Mouse (Mus musculus) neural tube, embryonic 12.5 days (tissue): ENCODE results near the gene Efnb1. TPM values are rescaled to one million over a fixed set of nuclear protein-coding genes. Genes with fewer than 3 reads are reported as not detected.
A peak's percentile ranks its signal among the peaks of the same experiment; 100 is the strongest.

Experiments
- ATAC-seq: fragments of 200-750 bp; cut with Nextera tagmentation; 2 replicates; pipeline ENCODE4 v1.8.0; 2017; ENCODE audit warnings: low read depth, mild to moderate bottlenecking, moderate TSS enrichment, moderate library complexity; ENCODE audit not compliant: low FRiP score
- H3K27ac ChIP-seq: fragments of 300-500 bp; sonication (generic); 2 replicates; pipeline ENCODE4 v1.5.1; 2016
- H3K27me3 ChIP-seq: fragments of 300-500 bp; sonication (generic); replicated peaks from 2 replicates; pipeline ENCODE4 v1.6.1; 2016; ENCODE audit warnings: mild to moderate bottlenecking
- H3K36me3 ChIP-seq: fragments of 300-500 bp; sonication (generic); 2 replicates; pipeline ENCODE4 v1.6.1; 2016; ENCODE audit warnings: mild to moderate bottlenecking
- H3K4me1 ChIP-seq: fragments of 300-500 bp; sonication (generic); 2 replicates; pipeline ENCODE4 v1.6.1; 2016
- H3K4me2 ChIP-seq: fragments of 300-500 bp; sonication (generic); replicated peaks from 2 replicates; pipeline ENCODE4 v1.6.1; 2016; ENCODE audit warnings: mild to moderate bottlenecking
- H3K4me3 ChIP-seq: fragments of 300-500 bp; sonication (generic); 2 replicates; pipeline ENCODE4 v1.5.1; 2016
- H3K9ac ChIP-seq: fragments of 300-500 bp; sonication (generic); 2 replicates; pipeline ENCODE4 v1.6.1; 2016; ENCODE audit warnings: mild to moderate bottlenecking
- H3K9me3 ChIP-seq: fragments of 300-500 bp; sonication (generic); 2 replicates; pipeline ENCODE4 v1.6.1; 2016; ENCODE audit warnings: mild to moderate bottlenecking
- WGBS: fragments of 180-500 bp; shearing (Covaris S2); methylation state at CpG from one replicate; pipeline ENCODE4 v1.1.7; 2016; 5-methylcytosine and 5-hydroxymethylcytosine counted together
- polyA plus RNA-seq: library from polyadenylated mRNA; unstranded; fragments of >200 nt; fragmentation: Nextera tagmentation; extraction: Ambion mirVana; gene quantifications from 2 replicates; pipeline ENCODE4 v1.2.1, GENCODE M21; 2016

The Efnb1 gene
- polyA plus RNA-seq, 1 experiment from 2014 or later, result 58.0 TPM

GRCm38 (mm10) chrX:99141900-99142299, 6.0 kb downstream of the Efnb1 start:
- H3K9ac ChIP-seq, result no peak overlapping the region
- no peaks in the 10 kb centered on the region for H3K9me3 ChIP-seq
- H3K4me2 ChIP-seq, result peak overlapping the region; percentile 71
- peaks cover 34% of the 10 kb centered on the region for H3K4me1 ChIP-seq
- H3K27ac ChIP-seq, result no peak overlapping the region
- peaks cover 17% of the 10 kb centered on the region for H3K36me3 ChIP-seq
- ATAC-seq, result no peak
- H3K27me3 ChIP-seq, result no peaks in the 10 kb centered on the region
- H3K4me3 ChIP-seq, result no peak overlapping the region

- peaks cover 36% of the 10 kb centered on the region for H3K36me3 ChIP-seq
- H3K4me3 ChIP-seq, result no peak overlapping the region
- H3K4me1 ChIP-seq, result peaks cover 37% of the 10 kb centered on the region
- no peaks in the 10 kb centered on the region for H3K27me3 ChIP-seq
- no peak overlapping the region for H3K4me2 ChIP-seq
- H3K27ac ChIP-seq, result no peak overlapping the region
- no peak overlapping the region for H3K9ac ChIP-seq
- H3K9me3 ChIP-seq, result no peaks in the 10 kb centered on the region
- ATAC-seq, result no peak
- 84% methylated on average over 7 of the region's 7 CpGs for WGBS
Observed at GRCm38 (mm10) chrX:99145561-99145960, 9.6 kb downstream of the Efnb1 start.

GRCm38 (mm10) chrX:99148061-99148905, 12.4 kb downstream of the Efnb1 start:
- Histone ChIP-seq H3K9me3 (no peaks in the 10 kb centered on the region), H3K9ac (no peak overlapping the region), H3K27ac (no peak overlapping the region), H3K36me3 (peaks cover 36% of the 10 kb centered on the region), H3K4me3 (no peak overlapping the region), H3K27me3 (no peaks in the 10 kb centered on the region), H3K4me2 (no peak overlapping the region), H3K4me1 (peaks cover 31% of the 10 kb centered on the region)
- 54% methylated on average over 10 of the region's 11 CpGs for WGBS
- no peak for ATAC-seq

GRCm38 (mm10) chrX:99149047-99149446, 13.1 kb downstream of the Efnb1 start:
- 76% methylated on average over 7 of the region's 7 CpGs for WGBS

GRCm38 (mm10) chrX:99149900-99150299, 14.0 kb downstream of the Efnb1 start:
- no peak for ATAC-seq
- Histone ChIP-seq H3K27me3 (no peaks in the 10 kb centered on the region), H3K27ac (no peak overlapping the region), H3K36me3 (peaks cover 36% of the 10 kb centered on the region), H3K9me3 (no peaks in the 10 kb centered on the region), H3K4me3 (no peak overlapping the region), H3K4me2 (no peak overlapping the region), H3K4me1 (peaks cover 34% of the 10 kb centered on the region), H3K9ac (no peak overlapping the region)
- 71% methylated on average over 2 of the region's 2 CpGs for WGBS

More at GRCm38 (mm10) chrX:99149047-99149446, 13.1 kb downstream of the Efnb1 start:
- peaks cover 36% of the 10 kb centered on the region for H3K36me3 ChIP-seq
- H3K4me1 ChIP-seq, result peaks cover 33% of the 10 kb centered on the region
- H3K27ac ChIP-seq, result no peak overlapping the region
- no peak for ATAC-seq
- H3K9me3 ChIP-seq, result no peaks in the 10 kb centered on the region
- H3K4me3 ChIP-seq, result no peak overlapping the region
- no peak overlapping the region for H3K4me2 ChIP-seq
- H3K27me3 ChIP-seq, result no peaks in the 10 kb centered on the region
- H3K9ac ChIP-seq, result no peak overlapping the region

- H3K27ac ChIP-seq, result no peak overlapping the region
- WGBS, result 61% methylated on average over 3 of the region's 3 CpGs
Observed at GRCm38 (mm10) chrX:99150712-99151111, 14.8 kb downstream of the Efnb1 start.

GRCm38 (mm10) chrX:99151434-99151833, 15.5 kb downstream of the Efnb1 start:
- WGBS, result 79% methylated on average over 4 of the region's 4 CpGs
- Histone ChIP-seq H3K27me3 (no peaks in the 10 kb centered on the region; the same call in 1 of the 2 replicates), H3K4me3 (no peak overlapping the region), H3K9ac (no peak overlapping the region), H3K4me1 (peaks cover 34% of the 10 kb centered on the region), H3K36me3 (peaks cover 24% of the 10 kb centered on the region), H3K4me2 (no peak overlapping the region), H3K27ac (no peak overlapping the region), H3K9me3 (no peaks in the 10 kb centered on the region)
- ATAC-seq, result no peak

More at GRCm38 (mm10) chrX:99150712-99151111, 14.8 kb downstream of the Efnb1 start:
- Histone ChIP-seq H3K36me3 (peaks cover 31% of the 10 kb centered on the region), H3K4me2 (no peak overlapping the region), H3K4me1 (peaks cover 34% of the 10 kb centered on the region), H3K9ac (no peak overlapping the region), H3K4me3 (no peak overlapping the region), H3K27me3 (no peaks in the 10 kb centered on the region), H3K9me3 (no peaks in the 10 kb centered on the region)
- ATAC-seq, result no peak

- H3K27ac ChIP-seq, result no peak overlapping the region; the same call in 1 of the 2 replicates
- H3K36me3 ChIP-seq, result peaks cover 17% of the 10 kb centered on the region
- H3K9me3 ChIP-seq, result no peaks in the 10 kb centered on the region
- WGBS, result 9% methylated on average over 3 of the region's 3 CpGs
- H3K4me3 ChIP-seq, result no peak overlapping the region
- no peak overlapping the region for H3K9ac ChIP-seq
- H3K4me2 ChIP-seq, result no peak overlapping the region
- H3K27me3 ChIP-seq, result no peaks in the 10 kb centered on the region; the same call in 1 of the 2 replicates
- ATAC-seq, result 0 out of 2 replicates have a peak, but pooled peaks have one; percentile 12
- peaks cover 33% of the 10 kb centered on the region for H3K4me1 ChIP-seq
Observed at GRCm38 (mm10) chrX:99152141-99152540, 16.2 kb downstream of the Efnb1 start.

GRCm38 (mm10) chrX:99152566-99153265, 16.8 kb downstream of the Efnb1 start:
- H3K4me2 ChIP-seq, result no peak overlapping the region
- H3K4me1 ChIP-seq, result peaks cover 28% of the 10 kb centered on the region
- peaks cover 12% of the 10 kb centered on the region for H3K36me3 ChIP-seq
- H3K27me3 ChIP-seq, result no peaks in the 10 kb centered on the region; the same call in 1 of the 2 replicates
- H3K9ac ChIP-seq, result no peak overlapping the region
- ATAC-seq, result peak; percentile 73
- WGBS, result 22% methylated on average over 9 of the region's 9 CpGs
- H3K4me3 ChIP-seq, result no peak overlapping the region
- H3K9me3 ChIP-seq, result no peaks in the 10 kb centered on the region
- H3K27ac ChIP-seq, result no peak overlapping the region

GRCm38 (mm10) chrX:99153266-99153646, 17.3 kb downstream of the Efnb1 start:
- Histone ChIP-seq H3K27me3 (no peaks in the 10 kb centered on the region; the same call in 1 of the 2 replicates), H3K9ac (no peak overlapping the region), H3K4me2 (no peak overlapping the region), H3K4me1 (peaks cover 23% of the 10 kb centered on the region), H3K27ac (no peak overlapping the region), H3K4me3 (no peak overlapping the region), H3K36me3 (peaks cover 12% of the 10 kb centered on the region), H3K9me3 (no peaks in the 10 kb centered on the region)
- peak; percentile 27; the same call in 1 of the 2 replicates for ATAC-seq
- 16% methylated on average over 3 of the region's 3 CpGs for WGBS

GRCm38 (mm10) chrX:99154358-99154757, 18.4 kb downstream of the Efnb1 start:
- no peaks in the 10 kb centered on the region for H3K9me3 ChIP-seq
- no peak for ATAC-seq
- WGBS, result 56% methylated on average over 5 of the region's 5 CpGs
- peaks cover 8% of the 10 kb centered on the region; the same call in 1 of the 2 replicates for H3K36me3 ChIP-seq
- no peaks in the 10 kb centered on the region; the same call in 1 of the 2 replicates for H3K27me3 ChIP-seq
- no peak overlapping the region for H3K27ac ChIP-seq
- H3K4me1 ChIP-seq, result peaks cover 19% of the 10 kb centered on the region
- H3K4me3 ChIP-seq, result no peak overlapping the region
- H3K9ac ChIP-seq, result no peak overlapping the region
- H3K4me2 ChIP-seq, result no peak overlapping the region

- Histone ChIP-seq H3K4me1 (peaks cover 2% of the 10 kb centered on the region; the same call in 1 of the 2 replicates), H3K4me2 (no peak overlapping the region), H3K36me3 (no peaks in the 10 kb centered on the region), H3K4me3 (no peak overlapping the region), H3K9ac (no peak overlapping the region), H3K9me3 (no peaks in the 10 kb centered on the region), H3K27ac (no peak overlapping the region), H3K27me3 (no peaks in the 10 kb centered on the region; the same call in 1 of the 2 replicates)
- no peak for ATAC-seq
- 88% methylated on average over 8 of the region's 8 CpGs for WGBS
Observed at GRCm38 (mm10) chrX:99159020-99159419, 23.1 kb downstream of the Efnb1 start.
